Mouse (Mus musculus) embryonic stem cell, embryonic (primary cell): ENCODE results near the gene Lgals3.

Source experiments
- CTCF ChIA-PET, 4 experiments: fragments of 300-600 bp in 2 of 4; fragments of 350-600 bp in 2 of 4; sonication (Branson Sonifier 250); formaldehyde crosslinking; loops; one replicate each; lab custom pipeline; 2022; ENCODE audit warnings: inconsistent platforms in 2 of 4; lab: Charles Lee
- POLR2A ChIA-PET, 4 experiments: fragments of 300-600 bp in 2 of 4; fragments of 350-600 bp in 2 of 4; sonication (Branson Sonifier 250); formaldehyde crosslinking; loops; one replicate each; lab custom pipeline; 2022; ENCODE audit warnings: antibody characterized with exemption in 4 of 4, inconsistent platforms in 1 of 4; lab: Charles Lee

Gene Lgals3

GRCm38 (mm10) chr14:47354948-47355347 is 12.6 kb upstream of the Lgals3 start:
- POLR2A ChIA-PET = interaction anchor here in 3 of 4 experiments (0.6 to 7.5 kb wide), 43 partner anchors 8 to 736 kb away, joined by 3 to 119 read pairs (median 5); partner anchors contain the start of genes Lgals3 (in 2 of the 3), Mapk1ip1l (in 2 of the 3) and Dlgap5 (in 1 of the 3)
- CTCF ChIA-PET = interaction anchor here (0.6 to 3.1 kb wide), 24 partner anchors 9 to 380 kb away, joined by 3 to 21 read pairs (median 3); partner anchors contain the start of gene Lgals3 (in 1 of the 4)

- ChIA-PET CTCF (interaction anchor here in 2 of 4 experiments (0.6 to 3.1 kb wide), 2 partner anchors 11 to 39 kb away, joined by 3 to 21 read pairs; no protein-coding TSS in a partner anchor), POLR2A (interaction anchor here in 3 of 4 experiments (0.6 to 7.5 kb wide), 9 partner anchors 9 to 83 kb away, joined by 3 to 119 read pairs (median 4); partner anchors contain the start of gene Lgals3 (in 2 of the 3))
Observed at GRCm38 (mm10) chr14:47356622-47357021, 10.9 kb upstream of the Lgals3 start.

- ChIA-PET POLR2A (interaction anchor here in 2 of 4 experiments (0.5 to 2.7 kb wide), 9 partner anchors 7 to 61 kb away, joined by 3 to 11 read pairs (median 4); partner anchors contain the start of genes Lgals3 (in 1 of the 2) and Mapk1ip1l (in 1 of the 2)), CTCF (interaction anchor here in 1 of 4 experiments (0.5 kb wide), 1 partner anchor 8 kb away, joined by 10 read pairs; no protein-coding TSS in a partner anchor)
Observed at GRCm38 (mm10) chr14:47359610-47360009, 7.9 kb upstream of the Lgals3 start.

GRCm38 (mm10) chr14:47361418-47361817 is 6.1 kb upstream of the Lgals3 start:
- POLR2A ChIA-PET = interaction anchor here in 1 of 4 experiments (1.1 to 1.7 kb wide), 2 partner anchors 17 to 84 kb away, joined by 3 to 4 read pairs; partner anchors contain the start of genes Socs4 and Wdhd1
- CTCF ChIA-PET = no interaction called here

- POLR2A ChIA-PET = interaction anchor here in 2 of 4 experiments (1.0 to 1.7 kb wide), 3 partner anchors 16 to 206 kb away, joined by 3 to 4 read pairs (median 3); no protein-coding TSS in a partner anchor
- CTCF ChIA-PET = no interaction called here
Observed at GRCm38 (mm10) chr14:47361899-47362298, 5.7 kb upstream of the Lgals3 start.

- ChIA-PET POLR2A (interaction anchor here in 3 of 4 experiments (0.6 to 6.9 kb wide), 21 partner anchors 9 to 1225 kb away, joined by 3 to 119 read pairs (median 5); partner anchors contain the start of gene Mapk1ip1l (in 1 of the 3)), CTCF (interaction anchor here in 2 of 4 experiments (1.0 to 1.6 kb wide), 4 partner anchors 10 to 31 kb away, joined by 3 to 4 read pairs (median 3); no protein-coding TSS in a partner anchor)
Observed at GRCm38 (mm10) chr14:47364742-47365449, 2.7 kb upstream of the Lgals3 start.

- POLR2A ChIA-PET = interaction anchor here (0.6 to 6.9 kb wide), 32 partner anchors 9 to 201 kb away, joined by 3 to 119 read pairs (median 4); partner anchors contain the start of genes Socs4 (in 3 of the 4), Wdhd1 (in 3 of the 4) and Mapk1ip1l (in 1 of the 4)
- CTCF ChIA-PET = interaction anchor here in 2 of 4 experiments (0.9 to 1.5 kb wide), 2 partner anchors 32 kb away, joined by 3 read pairs; no protein-coding TSS in a partner anchor
Observed at GRCm38 (mm10) chr14:47366881-47367321, 650 bp upstream of the Lgals3 start.

GRCm38 (mm10) chr14:47369741-47370140 is 2.2 kb downstream of the Lgals3 start:
- ChIA-PET POLR2A (interaction anchor here in 3 of 4 experiments (0.6 to 2.6 kb wide), 8 partner anchors 10 to 93 kb away, joined by 3 to 9 read pairs (median 4); partner anchors contain the start of genes Mapk1ip1l (in 1 of the 3), Socs4 (in 1 of the 3) and Wdhd1 (in 1 of the 3)), CTCF (interaction anchor here in 2 of 4 experiments (0.6 to 1.1 kb wide), 2 partner anchors 95 to 164 kb away, joined by 3 read pairs; no protein-coding TSS in a partner anchor)

- ChIA-PET POLR2A (interaction anchor here in 3 of 4 experiments (0.7 to 2.6 kb wide), 8 partner anchors 13 to 94 kb away, joined by 3 to 9 read pairs (median 4); partner anchors contain the start of genes Socs4 (in 1 of the 3) and Wdhd1 (in 1 of the 3)), CTCF (interaction anchor here in 1 of 4 experiments (0.6 to 1.1 kb wide), 2 partner anchors 35 to 163 kb away, joined by 3 read pairs; no protein-coding TSS in a partner anchor)
Observed at GRCm38 (mm10) chr14:47370790-47371189, 3.2 kb downstream of the Lgals3 start.

- CTCF ChIA-PET = interaction anchor here in 2 of 4 experiments (0.6 to 0.7 kb wide), 2 partner anchors 17 to 95 kb away, joined by 3 read pairs; no protein-coding TSS in a partner anchor
- POLR2A ChIA-PET = interaction anchor here in 2 of 4 experiments (0.6 to 2.6 kb wide), 10 partner anchors 9 to 101 kb away, joined by 3 to 9 read pairs (median 3); no protein-coding TSS in a partner anchor
Observed at GRCm38 (mm10) chr14:47371689-47372088, 4.1 kb downstream of the Lgals3 start.

GRCm38 (mm10) chr14:47373728-47374678 is 6.5 kb downstream of the Lgals3 start:
- POLR2A ChIA-PET = interaction anchor here (0.6 to 2.1 kb wide), 21 partner anchors 8 to 275 kb away, joined by 3 to 10 read pairs (median 4); partner anchors contain the start of genes Ktn1 (in 1 of the 4), Mapk1ip1l (in 1 of the 4), Socs4 (in 1 of the 4) and Wdhd1 (in 1 of the 4)
- CTCF ChIA-PET = interaction anchor here in 3 of 4 experiments (0.6 to 1.0 kb wide), 3 partner anchors 12 to 82 kb away, joined by 3 to 9 read pairs (median 3); no protein-coding TSS in a partner anchor

- CTCF ChIA-PET = interaction anchor here in 1 of 4 experiments (0.8 kb wide), 1 partner anchor 48 kb away, joined by 3 read pairs; no protein-coding TSS in a partner anchor
- POLR2A ChIA-PET = interaction anchor here in 2 of 4 experiments (0.8 to 9.7 kb wide), 8 partner anchors 9 to 79 kb away, joined by 3 to 87 read pairs (median 4); partner anchors contain the start of genes Lgals3 (in 2 of the 2) and Mapk1ip1l (in 1 of the 2)
Observed at GRCm38 (mm10) chr14:47376526-47376925, 9.0 kb downstream of the Lgals3 start.

GRCm38 (mm10) chr14:47378336-47378735 is 10.8 kb downstream of the Lgals3 start:
- ChIA-PET CTCF (interaction anchor here (0.5 to 1.9 kb wide), 8 partner anchors 10 to 337 kb away, joined by 3 to 7 read pairs (median 4); no protein-coding TSS in a partner anchor), POLR2A (interaction anchor here in 3 of 4 experiments (0.6 to 9.7 kb wide), 26 partner anchors 10 to 159 kb away, joined by 3 to 87 read pairs (median 4); partner anchors contain the start of genes Lgals3 (in 2 of the 3) and Mapk1ip1l (in 1 of the 3))

- ChIA-PET POLR2A (interaction anchor here in 3 of 4 experiments (0.5 to 9.7 kb wide), 14 partner anchors 8 to 631 kb away, joined by 3 to 87 read pairs (median 5); partner anchors contain the start of genes Lgals3 (in 2 of the 3) and Mapk1ip1l (in 1 of the 3)), CTCF (interaction anchor here in 2 of 4 experiments (0.5 to 1.3 kb wide), 4 partner anchors 23 to 145 kb away, joined by 3 read pairs; no protein-coding TSS in a partner anchor)
Observed at GRCm38 (mm10) chr14:47383911-47384310, 16.4 kb downstream of the Lgals3 start.

- ChIA-PET CTCF (interaction anchor here in 3 of 4 experiments (0.7 to 1.3 kb wide), 3 partner anchors 12 to 144 kb away, joined by 3 read pairs; no protein-coding TSS in a partner anchor), POLR2A (interaction anchor here (0.5 to 9.7 kb wide), 12 partner anchors 9 to 626 kb away, joined by 3 to 87 read pairs (median 4); partner anchors contain the start of genes Lgals3 (in 1 of the 4) and Mapk1ip1l (in 1 of the 4))
Observed at GRCm38 (mm10) chr14:47384653-47385052, 17.1 kb downstream of the Lgals3 start.
